Mouse (Mus musculus): ENCODE results near the gene Rsg1. TPM values are rescaled to one million over a fixed set of nuclear protein-coding genes. Genes with fewer than 3 reads are reported as not detected.

Rsg1 gene
- total RNA-seq, 2 experiments from 2014 or later, result 2.5 to 2.7 TPM

DNA sequence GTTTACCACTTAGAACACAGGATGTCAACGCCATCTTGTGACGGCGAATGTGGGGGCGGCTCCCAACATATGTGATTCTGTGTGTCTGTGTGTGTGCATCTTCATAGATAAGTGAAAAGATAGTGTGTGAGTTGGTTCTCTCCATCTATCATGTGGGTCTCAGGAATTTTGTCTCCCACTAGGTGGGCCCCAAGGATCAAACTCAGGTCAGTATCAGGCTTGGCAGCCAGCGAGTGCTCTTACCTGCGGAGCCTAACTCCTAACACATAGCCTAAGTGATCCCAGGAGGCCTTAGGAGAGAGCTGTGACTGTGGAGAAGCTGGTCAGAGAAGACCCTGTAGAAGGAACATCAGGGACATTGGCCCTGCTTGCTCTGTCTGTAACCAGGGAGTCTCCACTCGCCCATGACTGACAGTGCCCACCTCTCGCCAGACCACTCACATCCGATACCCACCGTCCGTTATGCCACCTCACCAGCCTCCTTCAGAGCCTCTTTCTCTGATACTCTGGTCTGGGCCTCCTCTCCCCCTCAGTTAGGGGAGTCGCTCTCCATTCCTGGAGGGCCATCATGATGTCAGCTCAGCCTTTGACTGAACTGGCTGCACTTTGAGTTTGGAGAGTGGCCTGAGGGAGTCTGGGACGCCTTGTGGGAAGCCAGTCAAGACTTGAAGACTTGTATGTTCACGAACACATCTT lies 3.1 kb upstream of the Rsg1 start:
- no peak for DNase-seq (ENCODE audit: low spot score in 2 of 2)

DNA sequence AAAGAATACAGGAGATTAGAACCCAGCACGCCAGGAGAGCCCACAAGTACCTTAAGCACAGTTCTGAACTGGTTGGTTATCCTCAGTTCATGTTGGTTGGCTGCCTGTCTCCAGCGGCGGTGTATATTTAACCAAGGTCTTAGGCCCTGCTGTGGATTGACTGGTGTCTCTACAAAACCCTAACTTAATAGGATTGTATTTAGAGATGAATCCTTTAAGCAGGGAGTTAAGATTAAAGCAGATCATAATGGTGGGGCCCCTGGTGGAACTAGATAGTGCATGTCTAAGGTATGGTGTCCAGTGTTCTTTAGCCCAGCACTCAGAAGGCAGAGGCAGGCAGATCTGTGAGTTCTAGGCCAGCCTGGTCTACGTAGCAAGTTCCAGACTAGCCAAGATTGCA lies 2.1 kb upstream of the Rsg1 start:
- no peak for DNase-seq (ENCODE audit: low spot score in 2 of 2)

DNA sequence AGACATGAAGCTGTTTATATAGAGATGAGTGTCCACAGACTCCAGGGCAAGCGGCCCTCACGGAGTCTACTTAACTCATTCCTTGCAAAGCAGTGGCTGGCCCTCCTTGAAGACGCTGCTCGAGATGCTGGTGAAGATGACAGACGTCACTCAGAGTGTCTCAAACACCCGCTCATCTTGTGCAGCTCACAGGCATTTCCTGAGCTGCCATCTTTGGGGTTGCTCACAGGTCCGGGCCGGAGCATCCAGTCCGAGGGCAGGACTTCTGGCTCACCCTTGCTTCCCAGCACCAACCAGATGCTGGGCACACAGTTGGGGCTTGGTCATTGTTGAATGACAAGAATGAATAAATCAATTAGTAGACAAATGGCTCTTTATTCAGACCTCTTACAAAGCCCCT lies 864 bp upstream of the Rsg1 start:
- no peak for DNase-seq (ENCODE audit: low spot score in 2 of 2)

DNA sequence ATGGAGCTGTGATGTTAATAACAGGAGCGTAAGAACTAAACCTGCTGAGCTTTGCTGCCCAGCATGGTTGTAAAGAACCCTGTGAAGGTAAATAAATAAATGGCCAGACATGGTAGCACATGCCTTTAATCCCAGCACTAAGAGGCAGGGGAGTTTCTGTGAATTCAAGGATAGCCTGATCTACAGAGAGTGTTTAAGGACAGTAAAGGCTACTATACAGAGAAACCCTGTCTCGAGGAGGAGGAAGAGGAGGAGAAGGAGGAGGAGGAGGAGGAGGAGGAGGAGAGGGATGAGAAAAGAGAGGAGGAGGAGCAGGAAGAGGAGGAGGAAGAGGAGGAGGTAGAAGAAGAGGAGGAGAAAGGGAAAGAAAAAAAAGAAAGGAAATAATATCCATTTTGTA lies 414 bp upstream of the Rsg1 start:
- DNase-seq (ENCODE audit: low spot score in 2 of 2), result no peak

DNA sequence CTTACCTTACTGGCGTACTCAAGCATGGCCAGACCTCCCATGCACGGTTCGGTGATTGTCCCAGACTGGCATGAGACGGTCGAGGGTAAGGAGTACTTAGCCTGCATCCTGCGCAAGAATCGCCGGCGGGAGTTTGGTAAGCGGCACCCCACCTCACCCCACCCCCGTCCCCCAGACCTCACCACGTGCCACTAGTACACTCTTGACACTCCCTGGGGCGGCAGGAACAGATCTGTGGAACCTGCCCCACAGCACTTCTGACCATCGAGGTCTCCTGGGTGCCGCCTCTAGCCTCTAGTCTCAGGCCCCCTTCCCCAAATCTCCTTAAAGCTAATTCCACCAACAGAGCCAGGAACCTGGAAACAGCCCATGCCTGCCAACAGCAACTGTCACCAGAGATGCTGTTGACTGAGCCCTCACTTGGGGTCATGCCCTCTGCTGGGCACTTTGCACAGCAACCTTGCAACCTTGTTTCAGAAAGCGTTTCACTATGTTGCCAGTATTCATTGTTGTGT lies 638 bp downstream of the Rsg1 start:
- DNase-seq (ENCODE audit: low spot score in 2 of 2), result no peak

DNA sequence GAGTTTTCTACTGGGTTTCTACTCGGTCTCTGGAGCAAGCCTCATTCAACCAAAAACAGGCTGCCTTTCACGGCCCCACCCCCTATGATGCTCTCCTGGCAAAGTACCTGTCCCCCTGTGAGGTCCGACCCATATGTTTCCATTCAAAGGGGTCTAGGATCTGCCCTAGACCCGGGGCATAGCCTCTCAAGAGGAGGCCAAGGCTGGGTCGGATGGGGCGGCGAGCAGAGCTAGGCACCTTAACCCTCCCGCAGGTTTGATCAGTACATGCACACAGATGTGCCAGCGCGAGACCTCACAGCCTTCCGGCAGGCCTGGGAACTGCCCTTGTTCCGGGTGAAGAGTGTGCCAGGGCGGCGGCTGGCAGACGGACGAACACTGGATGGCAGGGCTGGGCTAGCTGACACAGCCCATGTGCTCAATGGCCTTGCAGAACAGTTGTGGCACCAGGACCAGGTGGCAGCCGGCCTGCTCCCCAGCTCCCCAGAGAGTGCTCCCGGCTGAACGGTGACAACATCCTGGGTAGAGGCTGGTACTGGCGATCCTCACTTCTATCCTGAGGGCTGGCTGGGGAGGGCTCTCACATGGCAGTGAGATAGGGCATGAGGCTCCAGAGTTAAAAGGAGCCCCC lies 5.9 kb downstream of the Rsg1 start:
- DNase-seq (ENCODE audit: low spot score in 2 of 2), result no peak

DNA sequence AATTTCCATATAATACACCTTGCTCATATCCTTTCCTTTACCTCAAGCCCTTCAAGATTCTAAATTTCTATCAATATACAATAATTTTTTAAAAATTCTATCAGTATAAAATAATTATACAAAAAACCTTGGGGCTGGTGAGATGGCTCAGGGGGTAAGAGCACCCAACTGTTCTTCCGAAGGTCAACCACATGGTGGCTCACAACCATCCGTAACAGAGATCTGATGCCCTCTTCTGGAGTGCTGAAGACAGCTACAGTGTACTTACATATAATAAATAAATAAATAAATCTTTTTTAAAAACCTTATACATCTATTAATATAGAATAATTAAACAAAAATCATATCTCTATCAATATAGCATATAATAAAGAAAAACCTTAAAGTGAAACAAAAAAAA lies 8.1 kb downstream of the Rsg1 start:
- DNase-seq (ENCODE audit: low spot score in 2 of 2), result no peak

DNA sequence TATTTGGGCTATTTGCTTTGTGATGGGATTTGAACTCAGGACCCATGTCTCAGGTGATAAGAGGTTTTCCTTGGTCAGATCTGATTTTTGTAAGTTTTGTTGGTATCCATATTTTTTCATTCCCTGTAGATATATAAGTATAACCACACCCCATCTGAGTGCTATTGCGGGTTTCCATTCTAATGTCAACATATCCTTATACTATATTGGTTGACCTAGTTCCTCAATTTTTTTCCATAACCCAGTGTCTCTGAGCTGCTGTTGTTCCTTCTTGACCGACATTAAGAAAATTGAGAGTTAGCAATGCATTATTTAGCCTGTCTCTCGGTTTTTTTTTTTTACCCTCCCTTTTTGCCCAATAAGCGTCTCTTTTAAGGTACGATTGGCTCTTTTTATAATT lies 9.0 kb downstream of the Rsg1 start:
- no peak for DNase-seq (ENCODE audit: low spot score in 2 of 2)

DNA sequence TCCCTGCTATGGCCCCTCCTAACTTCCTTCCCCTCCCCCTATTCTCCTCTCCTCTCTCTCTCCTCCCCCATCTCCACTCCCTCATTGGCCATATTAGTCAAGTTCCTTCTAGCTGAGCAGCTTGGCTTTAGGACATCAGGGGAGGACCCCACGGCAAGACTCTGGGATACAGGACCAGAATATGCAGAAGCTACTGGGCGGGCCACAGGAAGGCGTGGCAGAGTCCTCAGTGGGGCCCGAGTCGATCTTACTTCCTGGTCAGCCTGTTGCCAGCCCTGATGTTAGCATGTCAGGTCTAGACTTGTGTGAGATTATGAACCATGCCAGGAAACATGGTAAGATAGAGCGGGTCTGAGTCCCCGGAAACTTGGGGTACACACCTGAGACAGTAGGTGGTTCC lies 14.9 kb downstream of the Rsg1 start:
- DNase-seq (ENCODE audit: low spot score in 2 of 2), result no peak

DNA sequence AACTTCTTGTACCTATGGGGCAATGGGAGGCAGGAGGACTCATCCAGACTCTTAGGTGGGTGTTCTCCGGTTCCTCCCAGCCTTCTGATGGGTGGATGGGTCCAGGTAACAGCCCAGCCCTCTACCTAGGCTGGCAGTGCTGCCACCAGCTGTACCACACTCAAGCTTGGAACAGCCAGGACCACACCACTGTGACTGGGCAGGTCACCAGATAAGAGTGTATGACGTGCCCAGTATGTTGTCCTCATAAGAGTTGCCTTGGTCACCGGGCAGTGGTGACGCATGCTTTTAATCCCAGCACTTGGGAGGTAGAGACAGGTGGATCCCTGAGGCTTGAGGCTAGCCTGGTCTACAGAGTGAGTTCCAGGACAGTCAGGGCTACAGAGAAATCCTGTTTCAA lies 19.4 kb downstream of the Rsg1 start:
- no peak for DNase-seq (ENCODE audit: low spot score in 2 of 2)

DNA sequence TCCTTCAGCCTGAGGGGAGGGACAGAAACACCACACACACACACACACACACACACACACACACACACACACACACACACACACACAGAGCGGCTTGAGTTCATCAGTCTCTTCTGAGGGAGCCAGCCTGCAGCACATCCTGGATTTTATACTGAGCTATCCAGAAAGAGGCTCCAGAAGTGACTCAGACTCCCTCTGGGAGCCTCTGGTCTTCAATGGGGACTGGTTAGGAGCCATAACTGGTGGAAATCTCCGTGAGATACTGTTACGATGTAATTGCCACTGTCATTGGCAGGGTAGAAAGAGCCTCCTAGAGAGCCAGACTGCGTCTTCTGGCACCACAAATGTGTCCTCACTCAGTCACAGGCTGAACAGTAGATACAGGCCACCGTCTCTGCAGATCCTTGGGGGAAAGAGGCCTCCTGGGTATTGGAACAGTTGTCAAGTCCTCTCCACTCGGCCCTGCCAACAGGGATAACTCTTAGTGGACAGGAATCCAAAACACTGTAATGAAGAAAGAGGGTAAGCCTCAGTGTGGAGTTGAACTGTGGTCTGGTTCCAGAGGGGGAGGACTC lies 21.9 kb downstream of the Rsg1 start:
- DNase-seq (ENCODE audit: low spot score in 2 of 2), result no peak

DNA sequence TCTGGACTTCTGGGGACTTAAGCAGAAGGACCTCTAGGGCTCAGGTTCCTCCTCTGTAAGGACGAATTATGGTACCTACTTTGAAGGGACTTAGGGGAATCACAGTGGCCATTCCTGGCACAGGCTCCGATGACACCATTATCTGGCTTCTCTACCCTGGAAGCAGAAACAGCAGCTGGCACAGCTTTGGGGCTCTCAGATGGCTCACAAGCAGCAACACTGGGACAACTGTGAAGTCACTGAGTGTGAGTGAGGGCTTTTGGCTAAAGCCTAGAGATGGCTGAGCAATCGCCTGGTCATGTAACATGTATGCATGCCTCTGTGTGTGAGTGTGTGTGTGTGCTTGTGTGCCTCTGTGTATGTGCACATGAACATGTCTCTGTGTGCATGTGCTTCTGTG lies 23.1 kb downstream of the Rsg1 start:
- no peak for DNase-seq (ENCODE audit: low spot score in 2 of 2)

DNA sequence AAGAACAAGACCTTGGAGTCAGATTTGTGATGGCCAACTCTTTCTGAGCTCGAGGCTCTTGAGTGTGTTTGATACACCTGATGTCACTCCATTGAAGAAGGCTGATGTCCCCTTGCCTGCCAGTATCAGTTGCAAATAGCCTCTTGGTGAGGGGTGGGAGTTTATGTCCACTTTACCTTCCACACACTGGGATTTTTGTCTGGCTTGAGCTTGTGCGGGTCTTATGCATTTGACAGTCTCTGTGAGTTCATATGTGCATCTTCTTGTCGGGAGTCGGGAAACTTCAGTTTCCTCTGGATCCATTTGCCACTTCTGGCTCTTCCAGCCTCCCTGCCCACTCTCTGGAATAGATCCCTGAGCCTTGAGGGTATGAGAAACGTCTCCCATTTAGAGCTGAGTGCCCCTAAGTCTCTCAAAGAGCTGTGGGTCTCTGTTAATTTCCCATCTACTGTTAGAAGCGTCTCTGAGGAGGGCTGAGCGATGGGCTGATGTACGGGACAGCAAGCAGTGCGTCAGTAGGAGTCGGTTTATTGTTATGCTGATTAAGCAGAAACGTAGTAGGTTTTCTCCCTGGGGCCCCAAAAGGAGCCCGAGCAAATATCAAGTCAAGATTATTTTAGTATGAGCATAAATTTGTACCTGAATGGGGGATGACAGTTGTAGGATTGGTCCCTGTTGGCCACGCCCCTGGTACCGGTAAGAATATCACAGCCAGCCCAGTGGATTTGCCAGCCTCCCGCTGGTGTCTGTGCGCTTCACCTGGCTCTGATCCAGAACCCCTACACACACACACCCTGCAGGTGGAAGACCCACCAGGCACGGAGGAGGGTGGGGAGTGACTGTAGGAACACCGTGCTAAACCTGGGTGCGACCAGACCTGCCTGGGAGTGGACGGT lies 25.0 kb downstream of the Rsg1 start:
- DNase-seq (ENCODE audit: low spot score in 2 of 2), result no peak

DNA sequence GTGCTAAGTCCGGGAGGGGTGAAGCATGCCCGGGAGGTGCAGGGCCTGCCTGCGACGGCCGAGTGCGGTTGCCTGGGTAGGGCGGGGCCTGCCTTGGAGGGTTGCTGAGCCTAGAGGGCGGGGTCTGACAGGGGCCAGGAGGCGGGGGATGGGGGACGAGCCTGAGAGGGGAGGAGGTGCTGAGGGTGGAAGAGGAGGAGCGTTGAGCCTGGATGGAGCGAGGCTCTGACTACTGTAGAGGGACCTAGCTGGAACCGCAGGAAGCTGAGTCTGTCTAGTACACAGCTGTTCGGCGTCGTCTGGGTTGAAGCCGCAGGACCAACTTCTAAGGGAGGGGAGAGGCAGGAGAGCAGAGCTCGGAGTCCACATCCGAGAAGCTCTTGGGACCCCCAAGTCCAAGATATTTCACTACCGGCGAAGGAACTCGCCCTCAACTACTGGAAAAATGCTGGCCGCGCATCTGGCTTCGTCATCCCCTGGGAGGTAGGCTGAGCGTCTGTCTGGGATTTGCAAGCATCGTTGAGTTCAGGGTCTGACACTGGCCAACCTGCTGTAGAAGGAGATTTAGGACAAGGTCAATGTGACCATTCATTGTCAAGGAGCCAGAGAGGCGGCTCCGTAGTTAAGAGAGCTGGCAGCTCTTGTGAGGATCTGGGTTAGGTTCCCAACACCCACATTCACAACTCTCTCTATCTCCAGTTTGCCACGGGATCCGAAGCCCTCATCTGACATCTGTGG lies 25.8 kb downstream of the Rsg1 start, which contains the start of gene Arhgef19:
Gene Arhgef19, plus strand, starts transcription at position 112 of the 738 bp plus-strand sequence.
- peak; percentile 70 to 89 for DNase-seq (ENCODE audit: low spot score in 2 of 2)

DNA sequence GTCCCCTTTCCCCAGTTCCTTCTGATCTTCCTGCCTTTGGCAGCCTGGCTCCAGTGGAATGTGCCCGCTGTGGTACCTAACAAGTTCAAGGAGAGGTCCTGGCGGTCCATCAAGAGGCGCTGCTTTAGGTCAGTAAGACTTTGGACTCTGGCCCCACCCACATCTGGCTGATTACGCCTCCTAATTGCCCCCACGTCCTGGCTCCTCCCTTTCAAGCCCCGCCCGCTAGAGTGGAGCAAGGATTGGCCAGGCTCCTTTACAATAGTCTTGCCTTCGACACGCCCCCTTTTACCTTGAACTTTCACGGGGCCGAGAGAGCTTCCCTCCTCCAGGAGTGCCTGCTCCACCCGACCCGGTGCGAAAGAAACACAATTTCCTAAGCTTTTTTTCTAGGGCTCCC lies 26.9 kb downstream of the Rsg1 start:
- peak in 1 of 2 experiments; percentile 56 for DNase-seq (ENCODE audit: low spot score in 2 of 2)

DNA sequence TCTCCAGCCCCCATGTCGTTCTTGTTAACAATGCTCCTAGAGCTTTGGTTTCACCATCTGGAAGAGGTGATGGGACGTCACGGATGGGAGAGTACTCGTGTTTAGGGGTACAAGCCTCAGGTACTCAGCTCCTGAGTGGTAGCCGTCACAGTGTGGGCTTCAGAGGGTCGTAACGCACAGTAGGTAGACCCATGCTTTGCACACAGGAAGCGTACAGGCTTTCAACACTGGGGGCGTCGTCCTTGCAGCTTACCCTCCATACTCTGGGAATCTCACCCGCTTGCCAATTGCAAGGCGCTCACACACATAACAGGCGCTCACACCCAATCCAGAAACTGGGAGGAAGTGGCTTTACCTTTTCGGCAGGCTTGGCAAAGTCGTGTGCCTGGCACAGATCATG lies 28.1 kb downstream of the Rsg1 start:
- no peak for DNase-seq (ENCODE audit: low spot score in 2 of 2)

DNA sequence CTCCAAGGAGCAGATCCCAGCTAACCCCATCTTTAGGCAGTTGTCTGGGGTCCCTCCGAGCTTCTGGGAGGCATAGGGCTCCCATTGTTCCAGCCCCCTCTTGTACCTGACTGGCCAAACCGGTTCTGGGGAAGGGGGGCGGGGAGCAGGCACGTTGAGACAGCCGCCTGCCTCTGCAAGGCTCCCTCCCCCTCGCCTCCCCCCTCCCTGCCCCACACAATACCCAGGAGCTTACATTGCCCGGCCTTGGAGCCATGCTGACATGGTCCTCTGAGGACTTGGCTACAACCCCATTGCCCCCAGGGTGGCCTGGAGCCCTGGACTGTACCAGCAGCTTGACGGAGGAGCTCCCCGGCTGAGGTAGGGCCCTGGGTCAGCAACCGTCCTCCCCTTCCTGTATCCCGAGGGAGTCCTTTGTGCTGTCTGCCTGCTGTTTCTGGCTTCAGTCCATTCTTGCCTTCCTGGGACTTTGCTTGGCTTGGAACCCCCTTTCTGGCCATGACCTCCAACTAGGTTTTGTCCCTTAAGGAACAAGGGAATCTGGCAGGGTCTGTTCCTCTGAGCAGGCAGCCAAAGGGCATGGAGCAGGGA lies 29.0 kb downstream of the Rsg1 start:
- DNase-seq (ENCODE audit: low spot score in 2 of 2), result no peak

DNA sequence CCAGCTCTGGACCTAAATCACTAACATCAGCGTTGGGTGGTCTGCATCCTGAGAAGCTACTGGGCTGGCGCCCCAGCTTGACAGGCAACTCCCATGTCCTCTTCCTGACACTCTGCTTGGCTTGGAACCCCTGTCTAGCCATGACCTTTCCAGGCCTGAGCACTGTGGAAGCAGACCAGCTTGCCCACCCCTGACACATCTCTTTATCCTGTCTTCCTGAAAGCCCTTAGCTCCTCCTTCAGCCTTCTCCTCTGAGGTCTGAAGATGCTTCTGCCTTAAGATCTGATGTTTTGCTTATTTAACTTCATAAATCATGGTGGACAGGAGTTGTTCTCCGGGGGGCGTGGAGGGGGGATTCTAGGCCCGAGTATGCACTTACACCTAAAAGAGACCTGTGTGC lies 29.9 kb downstream of the Rsg1 start:
- no peak for DNase-seq (ENCODE audit: low spot score in 2 of 2)

DNA sequence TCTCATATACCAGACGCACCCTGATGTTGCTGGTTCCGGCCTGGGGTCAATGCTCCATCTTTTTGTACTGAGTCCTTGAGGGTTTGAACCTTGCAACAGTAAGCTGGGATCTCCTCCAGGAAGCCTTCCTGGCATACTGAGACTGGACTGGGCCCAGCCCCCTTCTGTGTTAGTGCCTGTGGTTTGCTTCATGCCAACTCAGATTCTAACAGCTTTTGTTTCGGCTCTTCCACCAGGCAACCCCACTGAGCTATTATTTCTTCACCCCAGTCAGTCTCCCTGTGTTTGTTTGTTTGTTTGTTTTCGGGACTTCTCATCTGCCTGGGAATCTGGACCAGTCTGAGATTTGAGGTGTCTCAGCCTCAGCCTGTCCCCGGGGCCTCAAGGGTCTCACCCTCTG lies 30.6 kb downstream of the Rsg1 start:
- no peak for DNase-seq (ENCODE audit: low spot score in 2 of 2)

DNA sequence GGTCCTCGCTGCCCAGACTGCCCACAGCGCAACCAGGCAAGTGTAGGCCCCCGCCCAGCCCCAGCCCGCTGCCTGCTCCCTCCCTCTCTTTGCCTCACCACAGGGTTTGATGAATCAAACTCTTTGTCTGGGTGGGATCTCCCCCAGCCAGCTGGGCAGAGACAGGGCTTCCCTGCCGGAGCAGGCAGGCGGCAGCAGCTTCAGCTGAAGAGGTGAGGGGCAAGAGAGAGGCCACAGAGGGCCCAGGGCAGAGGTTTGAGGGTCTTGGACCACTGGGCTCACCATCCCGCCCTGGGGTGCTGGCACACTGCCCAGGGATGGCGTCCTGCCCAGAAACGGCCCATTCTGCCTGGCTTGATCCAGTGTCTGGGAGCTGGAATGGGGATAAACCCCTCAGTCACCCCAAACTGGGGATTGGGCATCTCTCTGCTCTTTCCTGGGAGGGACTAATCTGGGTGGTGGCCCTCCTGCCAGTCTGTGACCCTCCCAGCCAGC lies 31.2 kb downstream of the Rsg1 start:
- DNase-seq (ENCODE audit: low spot score in 2 of 2), result peak; percentile 59 to 68

All from adrenal gland, postnatal 4 days (tissue).